24 mouse cellular contexts compared by ENCODE assay signal in genomic region chr11:6420283-6420703, GRCm38 (mm10). TPM values are rescaled to one million over a fixed set of nuclear protein-coding genes. Genes with fewer than 3 reads are reported as not detected.
DNase-seq lines count a peak whose midpoint lies in the region; ATAC-seq lines count a peak whose summit lies in the region.
"Had no signal": no experiment of that assay in that cellular context is flagged by ENCODE, and none has a peak within 500 bp of the region (broad histone marks: within the 10 kb centered on the region; RNA-seq: fewer than 3 reads in every experiment).

No protein-coding gene starts in this region.

- H3K36me3 ChIP-seq in liver, embryonic 15.5 days (replicated peaks): peaks cover 75% of the 10 kb centered on the region
- H3K36me3 ChIP-seq in forebrain, embryonic 15.5 days: peaks cover 44% of the 10 kb centered on the region

- H3K9me3 ChIP-seq in liver, embryonic 15.5 days (replicated peaks): no peaks in the 10 kb centered on the region
- H3K9me3 ChIP-seq in forebrain, embryonic 15.5 days: no peaks in the 10 kb centered on the region
- H3K9me3 ChIP-seq: embryonic facial prominence, embryonic 10.5 days; hindbrain, embryonic 13.5 days; lung, embryonic 15.5 days; midbrain, embryonic 10.5 days had no signal

- no peak overlapping the region for H3K9ac ChIP-seq in liver, embryonic 15.5 days
- no peak overlapping the region for H3K9ac ChIP-seq in forebrain, embryonic 15.5 days (replicated peaks)
- H3K9ac ChIP-seq: forebrain, postnatal 0 days; hindbrain, embryonic 13.5 days; lung, embryonic 15.5 days had no signal

- no peak overlapping the region for H3K4me3 ChIP-seq in liver, embryonic 15.5 days (replicated peaks)
- no peak overlapping the region for H3K4me3 ChIP-seq in forebrain, embryonic 15.5 days
- H3K4me3 ChIP-seq: embryonic facial prominence, embryonic 10.5 days; erythroblast, embryonic 14.5 days; hindbrain, embryonic 13.5 days; lung, embryonic 15.5 days; midbrain, embryonic 10.5 days had no signal

- H3K27me3 ChIP-seq in liver, embryonic 15.5 days: no peaks in the 10 kb centered on the region
- no peaks in the 10 kb centered on the region for H3K27me3 ChIP-seq in forebrain, embryonic 15.5 days
- H3K27me3 ChIP-seq: hindbrain, embryonic 13.5 days; lung, embryonic 15.5 days had no signal

- peak; percentile 33 for DNase-seq in embryo, embryonic 10 days (ENCODE audit: low spot score)
- no peak for DNase-seq in embryo, embryonic 10.5 days (ENCODE audit: low spot score)
- peak; percentile 29 for DNase-seq in 3T3-L1 (ENCODE audit: low read depth, low spot score)
- DNase-seq in R1 (ENCODE audit: low read depth, low spot score): peak; percentile 58
- no peak for DNase-seq in cerebellum, postnatal 25 days
- no peak for DNase-seq in adrenal gland, adult 18-20 months (ENCODE audit: low spot score in 2 of 2)
- DNase-seq: adrenal gland, postnatal 14 days; forebrain, postnatal 0 days; heart, postnatal 10 days; kidney, adult 2 months; kidney, postnatal 14 days; right cerebral cortex, postnatal 25 days; thymus, adult 2 months had no signal

- H3K27ac ChIP-seq in liver, embryonic 15.5 days (replicated peaks): peak overlapping the region; percentile 35
- no peak overlapping the region for H3K27ac ChIP-seq in forebrain, embryonic 15.5 days (replicated peaks)
- H3K27ac ChIP-seq: embryonic facial prominence, embryonic 10.5 days; hindbrain, embryonic 13.5 days; lung, embryonic 15.5 days; macrophage; midbrain, embryonic 10.5 days had no signal

- 17% methylated on average over 1 of the region's 1 CpGs for WGBS in liver, embryonic 15.5 days (ENCODE audit: insufficient replicate concordance)
- WGBS in forebrain, embryonic 15.5 days: 33% methylated on average over 1 of the region's 1 CpGs

- peaks cover 33% of the 10 kb centered on the region for H3K4me1 ChIP-seq in liver, embryonic 15.5 days (replicated peaks)
- H3K4me1 ChIP-seq in forebrain, embryonic 15.5 days: peaks cover 22% of the 10 kb centered on the region

- no peak for ATAC-seq in liver, embryonic 15.5 days (ENCODE audit: insufficient read depth)
- no peak for ATAC-seq in forebrain, embryonic 15.5 days (replicated peaks)
- ATAC-seq: activated CD4-positive, CD25-positive, alpha-beta regulatory T cell, adult 4 months; forebrain, postnatal 0 days; inflammation-experienced regulatory T-cells, adult 6 months had no signal

- no peak overlapping the region for H3K4me2 ChIP-seq in liver, embryonic 15.5 days
- no peak overlapping the region for H3K4me2 ChIP-seq in forebrain, embryonic 15.5 days (replicated peaks)
- H3K4me2 ChIP-seq: heart, embryonic 11.5 days; hindbrain, embryonic 13.5 days; lung, embryonic 15.5 days had no signal

RNA-seq across cellular contexts. Expression of gene Ppia, which starts 5.0 kb away (rescaled TPM):
- 2,223 and 2,518 TPM in 2 replicates for polyA plus RNA-seq in liver, embryonic 15.5 days (2015; fragmentation: Nextera tagmentation; extraction: Ambion mirVana)
- 1,000 to 10,000 TPM; 1,645 to 1,705 TPM for total RNA-seq in adrenal gland, adult 18-20 months (2021)
- 3,682 and 3,685 TPM in 2 replicates for polyA plus RNA-seq in forebrain, embryonic 15.5 days (2015; fragmentation: Nextera tagmentation; extraction: Ambion mirVana)

RNA-seq across cellular contexts. Expression of gene H2afv, which starts 23.9 kb away (rescaled TPM):
- 109 and 118 TPM in 2 replicates for polyA plus RNA-seq in liver, embryonic 15.5 days (2015; fragmentation: Nextera tagmentation; extraction: Ambion mirVana)
- total RNA-seq in adrenal gland, adult 18-20 months (2021): 10 to 100 TPM; 46.1 to 49.3 TPM
- 576 and 626 TPM in 2 replicates for polyA plus RNA-seq in forebrain, embryonic 15.5 days (2015; fragmentation: Nextera tagmentation; extraction: Ambion mirVana)

RNA-seq across cellular contexts. Expression of gene Zmiz2, which starts 31.4 kb away (rescaled TPM):
- 3.5 and 4.3 TPM in 2 replicates for polyA plus RNA-seq in liver, embryonic 15.5 days (2015; fragmentation: Nextera tagmentation; extraction: Ambion mirVana)
- 10 to 100 TPM; 48.8 to 51.2 TPM for total RNA-seq in adrenal gland, adult 18-20 months (2021)
- polyA plus RNA-seq in forebrain, embryonic 15.5 days (2015; fragmentation: Nextera tagmentation; extraction: Ambion mirVana): 38.7 and 38.8 TPM in 2 replicates

RNA-seq across cellular contexts. Expression of gene Purb, which starts 55.4 kb away (rescaled TPM):
- 7.6 TPM in 2 replicates for polyA plus RNA-seq in liver, embryonic 15.5 days (2015; fragmentation: Nextera tagmentation; extraction: Ambion mirVana)
- total RNA-seq in adrenal gland, adult 18-20 months (2021): 10 to 100 TPM; 61.3 to 65.6 TPM
- polyA plus RNA-seq in forebrain, embryonic 15.5 days (2015; fragmentation: Nextera tagmentation; extraction: Ambion mirVana): 13.5 and 14.8 TPM in 2 replicates

Comparison
In these comparisons a context has a peak if more than half of its experiments do, and no peak if none do; other contexts are left out.
1. DNase-seq: peak in embryo, embryonic 10 days (single experiment), 3T3-L1 (single experiment) and R1 (single experiment); none in embryo, embryonic 10.5 days (single experiment), cerebellum, postnatal 25 days (0 of 2) and adrenal gland, adult 18-20 months (0 of 2).